Mouse (Mus musculus) olfactory bulb, adult 2 months (tissue): ENCODE measurements at regions not wholly inside any gene's neighbourhood (a gene's known extent, or its start where the extent isn't known, plus 50 kb on each side); places are given as distances from the start of the nearest gene placed in this dataset.

ENCODE experiments used
- CTCF ChIP-seq: fragments of 200-500 bp; IDR thresholded peaks from 2 replicates; pipeline ENCODE4 v1.5.1; 2012; ENCODE audit warnings: low read depth, mild to moderate bottlenecking, low read length, moderate library complexity; ENCODE audit not compliant: insufficient read depth
- POLR2A ChIP-seq: fragments of 200-500 bp; IDR thresholded peaks from 2 replicates; pipeline ENCODE4 v1.6.1; 2012; ENCODE audit warnings: mild to moderate bottlenecking, low read depth, low read length, moderate library complexity; ENCODE audit not compliant: insufficient read depth

- TF ChIP-seq CTCF, result no peak
- no peak for TF ChIP-seq POLR2A
Observed at GRCm38 (mm10) chr6:93537126-93537525, 593.8 kb upstream of the Adamts9 start.
